Mouse (Mus musculus) subcutaneous adipose tissue, adult 2 months (tissue): ENCODE measurements around the gene Zfp526. TPM values are rescaled to one million over a fixed set of nuclear protein-coding genes. Genes with fewer than 3 reads are reported as not detected.

Experiments
- polyA plus RNA-seq: library from polyadenylated mRNA; depleted of rRNA; stranded (reverse); fragments of >200 nt; gene quantifications from 2 replicates; pipeline ENCODE4 v1.2.3, GENCODE M21; 2012; ENCODE audit warnings: low replicate concordance; rRNA removed

Zfp526 gene
- polyA plus RNA-seq: 8.3 and 13.8 TPM in 2 replicates

GRCm38 (mm10) chr7:25221102-25221883 is at the start of gene Zfp526:
TSS of gene Zfp526 (plus strand) at chr7:25221425.

GRCm38 (mm10) chr7:25179606-25180161 is 41.5 kb upstream of the Zfp526 start, which contains the start of gene Pou2f2:
TSS of gene Pou2f2 (minus strand) at chr7:25179726.

DNA sequence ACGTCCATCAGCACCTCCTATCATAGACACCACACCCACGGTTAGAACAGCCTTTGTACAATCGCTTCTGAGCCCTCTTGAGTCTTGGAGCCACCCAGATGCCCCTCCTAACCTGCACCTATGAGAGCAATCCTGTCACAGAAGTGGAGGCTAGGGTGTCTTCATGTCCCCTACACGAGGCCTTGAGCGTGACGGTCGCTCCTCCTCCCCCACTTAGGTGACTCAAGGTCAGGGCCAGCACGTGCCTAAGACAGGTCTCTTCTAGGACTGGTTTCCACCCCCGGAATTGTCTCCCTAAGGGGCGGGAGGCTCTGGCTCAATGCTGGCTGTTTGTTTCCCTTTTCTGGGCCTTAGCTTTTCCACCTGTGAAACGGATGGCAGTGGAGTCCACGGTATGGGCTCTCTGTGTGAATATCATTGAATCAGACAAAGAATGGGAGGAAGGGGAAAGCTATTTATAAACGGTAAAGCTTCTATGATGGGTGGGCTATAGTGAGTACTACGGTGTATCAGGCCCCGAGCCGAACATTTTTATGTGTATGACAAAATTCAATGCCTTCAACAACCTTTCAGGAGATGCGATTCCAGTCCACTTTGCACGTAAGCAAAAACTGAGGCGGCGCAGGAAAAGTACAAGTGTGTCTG is 646 bp upstream of the Zfp526 start, which contains the start of gene Dedd2:
Dedd2 (minus strand) TSS at position 159 of the 645 bp plus-strand sequence.

GRCm38 (mm10) chr7:25237249-25238014 is 16.2 kb downstream of the Zfp526 start, which contains the start of gene Gsk3a:
TSS of gene Gsk3a (minus strand) at chr7:25237851.

DNA sequence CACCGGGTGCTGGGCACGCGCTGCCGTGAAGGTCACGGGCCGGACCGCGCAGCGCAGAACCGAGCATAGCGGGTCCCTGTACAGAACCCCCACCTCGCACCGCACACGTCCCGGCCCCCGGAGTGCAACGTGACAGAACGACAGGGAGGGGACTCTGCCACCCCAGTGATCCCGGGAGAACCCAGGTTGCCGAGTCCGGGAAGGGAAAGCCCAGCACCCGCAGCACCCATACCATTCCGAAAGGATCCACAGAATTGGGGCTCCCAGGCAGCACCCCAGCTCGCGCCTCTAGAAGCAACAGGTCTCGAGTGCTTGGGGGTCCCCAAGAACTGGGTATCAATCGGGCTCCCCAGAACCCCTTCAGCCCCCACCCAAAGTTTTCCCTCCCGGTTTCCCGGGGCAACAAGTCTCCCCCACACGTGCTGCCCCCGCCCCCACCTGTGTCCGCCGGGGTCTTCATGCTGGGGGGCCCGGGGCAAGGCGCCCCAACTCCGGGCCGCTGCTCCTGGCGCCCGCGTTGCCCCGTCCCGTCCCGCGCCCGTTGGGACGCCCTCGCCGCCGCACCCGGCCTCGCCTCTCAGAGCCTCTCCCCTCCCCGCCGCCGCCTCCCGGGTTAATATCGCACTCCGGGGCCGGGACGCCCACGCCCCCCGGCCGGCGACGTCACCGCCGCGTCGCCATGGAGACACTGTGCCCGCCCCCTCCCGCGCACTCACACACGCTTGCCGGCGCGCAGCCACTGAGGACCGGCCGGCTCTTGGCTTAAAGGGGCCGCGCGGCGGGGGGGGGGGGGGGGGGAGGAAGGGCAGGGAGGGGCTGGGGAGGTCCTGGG is 29.1 kb downstream of the Zfp526 start, which contains the start of gene Erf:
Erf (minus strand) TSS at position 621 of the 832 bp plus-strand sequence.

DNA sequence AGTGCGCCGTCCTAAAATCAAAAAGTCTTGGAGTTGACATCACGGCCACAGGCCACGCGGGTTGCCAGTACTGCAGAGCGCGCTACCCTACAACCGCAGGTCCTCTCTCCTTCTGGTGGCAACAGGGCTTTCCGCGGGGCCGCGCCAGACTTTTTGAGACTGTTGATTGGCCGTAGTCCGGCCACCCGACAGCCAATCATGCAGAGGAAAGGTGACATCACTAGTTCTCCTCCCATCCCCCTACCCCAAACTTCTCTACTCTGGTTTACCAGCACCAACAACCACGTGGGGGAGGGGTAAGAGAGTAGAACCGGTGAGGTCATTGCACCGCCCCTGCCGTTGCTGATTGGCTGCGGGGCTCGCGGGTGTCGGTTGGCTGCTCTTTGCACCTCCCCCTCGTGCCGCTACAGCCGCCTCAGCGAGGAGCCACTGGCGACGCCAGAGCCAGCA is 46.1 kb downstream of the Zfp526 start, which contains the start of gene Cic:
Cic (plus strand) TSS at position 404 of the 450 bp plus-strand sequence.

Other genes with a start within 250 kb of the Zfp526 start
- gene Rabac1, start 248.7 kb upstream of the Zfp526 start, polyA plus RNA-seq: 496 and 596 TPM in 2 replicates
- gene Atp1a3, start 215.5 kb upstream of the Zfp526 start, polyA plus RNA-seq: 14.8 and 16.0 TPM in 2 replicates
- gene Grik5, start 149.1 kb upstream of the Zfp526 start, polyA plus RNA-seq: 14.7 and 51.0 TPM in 2 replicates
- gene Zfp574, start 148.9 kb upstream of the Zfp526 start, polyA plus RNA-seq: 15.4 and 37.3 TPM in 2 replicates
- gene Pou2f2, start 41.7 kb upstream of the Zfp526 start, polyA plus RNA-seq: 1.4 and 3.7 TPM in 2 replicates
- 18.8 and 21.7 TPM in 2 replicates for gene Dedd2, start 810 bp upstream of the Zfp526 start, polyA plus RNA-seq
- gene Gsk3a, start 16.4 kb downstream of the Zfp526 start, polyA plus RNA-seq: 97.7 and 141 TPM in 2 replicates
- 14.5 and 48.6 TPM in 2 replicates for gene Erf, start 29.3 kb downstream of the Zfp526 start, polyA plus RNA-seq
- gene Cic, start 46.3 kb downstream of the Zfp526 start, polyA plus RNA-seq: 48.8 and 107 TPM in 2 replicates
- 8.8 and 65.1 TPM in 2 replicates for gene Pafah1b3, start 76.6 kb downstream of the Zfp526 start, polyA plus RNA-seq
- 0.13 TPM in 1 of 2 replicates, not detected in the other for gene Prr19, start 80.0 kb downstream of the Zfp526 start, polyA plus RNA-seq
- 0.10 TPM in 1 of 2 replicates, not detected in the other for gene Tmem145, start 84.7 kb downstream of the Zfp526 start, polyA plus RNA-seq
- 43.2 and 55.7 TPM in 2 replicates for gene Megf8, start 95.7 kb downstream of the Zfp526 start, polyA plus RNA-seq
- gene Cnfn, start 148.3 kb downstream of the Zfp526 start, polyA plus RNA-seq: not detected in 2 replicates
- gene Lipe, start 177.3 kb downstream of the Zfp526 start, polyA plus RNA-seq: 510 and 1,790 TPM in 2 replicates
- gene Cxcl17, start 191.5 kb downstream of the Zfp526 start, polyA plus RNA-seq: 0.17 and 33.5 TPM in 2 replicates